Mouse (Mus musculus): ENCODE measurements at regions not wholly inside any gene's neighbourhood (a gene's known extent, or its start where the extent isn't known, plus 50 kb on each side); places are given as distances from the start of the nearest gene placed in this dataset.
"Not testable (repeated sequence)": the region's sequence is repeated elsewhere in the genome, so short reads cannot be mapped to it uniquely, and the experiment has no call there.

- not testable (repeated sequence) for TF ChIP-seq CTCF, EP300 (IDR thresholded peaks at IDR 0.05; ENCODE audit: low read depth)
Measured at GRCm38 (mm10) chr13:19202320-19202719, 193.3 kb downstream of the Stard3nl start.

All from liver, postnatal 0 days (tissue).